Mouse (Mus musculus) C2C12 (cell line): Measurements from ENCODE around the gene Atp2b4. TPM values are rescaled to one million over a fixed set of nuclear protein-coding genes. Genes with fewer than 3 reads are reported as not detected.

Experiments
- H3K27me3 ChIP-seq: one replicate; pipeline ENCODE4 v1.6.1; 2011; ENCODE audit not compliant: control insufficient read depth, insufficient read depth, insufficient read length
- H3K36me3 ChIP-seq: one replicate; pipeline ENCODE4 v1.6.1; 2011; ENCODE audit not compliant: control insufficient read depth, insufficient read depth
- H3K4me3 ChIP-seq: one replicate; pipeline ENCODE4 v1.5.1; 2011; ENCODE audit warnings: mild to moderate bottlenecking, control low read depth; ENCODE audit not compliant: poor library complexity, insufficient read depth, severe bottlenecking
- H3K79me2 ChIP-seq: one replicate; pipeline ENCODE4 v1.6.1; 2011; ENCODE audit not compliant: control insufficient read depth, insufficient read depth
- H3K79me3 ChIP-seq: one replicate; pipeline ENCODE4 v1.6.1; 2011; ENCODE audit warnings: low read depth, control low read depth
- H3ac ChIP-seq: one replicate; pipeline ENCODE3; 2011; ENCODE audit warnings: low read depth; ENCODE audit not compliant: control insufficient read depth, insufficient read length
- CEBPB ChIP-seq: IDR thresholded peaks from one replicate; pipeline ENCODE4 v1.6.1; 2011; ENCODE audit warnings: low read depth, mild to moderate bottlenecking, control low read depth, moderate library complexity
- CTCF ChIP-seq: IDR thresholded peaks from one replicate; pipeline ENCODE4 v1.5.1; 2011; ENCODE audit not compliant: control insufficient read depth, insufficient read depth, insufficient read length
- FOSL1 ChIP-seq: IDR thresholded peaks from one replicate; pipeline ENCODE4 v1.8.0; 2011; ENCODE audit warnings: mild to moderate bottlenecking, low read length; ENCODE audit not compliant: poor library complexity, insufficient read depth, severe bottlenecking
- MAX ChIP-seq: IDR thresholded peaks from one replicate; pipeline ENCODE4 v1.6.1; 2011; ENCODE audit warnings: mild to moderate bottlenecking, control low read depth
- MYOD1 ChIP-seq: IDR thresholded peaks from one replicate; pipeline ENCODE4 v1.6.1; 2011; ENCODE audit warnings: low read depth; ENCODE audit not compliant: control insufficient read depth, insufficient read length
- MYOG ChIP-seq: IDR thresholded peaks from one replicate; pipeline ENCODE4 v1.6.1; 2011; ENCODE audit not compliant: control insufficient read depth, insufficient read length; ENCODE audit errors: extremely low read depth
- USF1 ChIP-seq: IDR thresholded peaks from one replicate; pipeline ENCODE4 v1.6.1; 2011; ENCODE audit warnings: low read depth, mild to moderate bottlenecking, control low read depth, moderate library complexity
- polyA plus RNA-seq: library from polyadenylated mRNA; unstranded; fragments of >200 nt; fragmentation: generic; extraction: Trizol; gene quantifications from one replicate; pipeline ENCODE4 v1.2.1, GENCODE M21; 2012; ENCODE audit warnings: missing spikeins

The Atp2b4 gene
- polyA plus RNA-seq, 1 experiment = 3.0 TPM

DNA sequence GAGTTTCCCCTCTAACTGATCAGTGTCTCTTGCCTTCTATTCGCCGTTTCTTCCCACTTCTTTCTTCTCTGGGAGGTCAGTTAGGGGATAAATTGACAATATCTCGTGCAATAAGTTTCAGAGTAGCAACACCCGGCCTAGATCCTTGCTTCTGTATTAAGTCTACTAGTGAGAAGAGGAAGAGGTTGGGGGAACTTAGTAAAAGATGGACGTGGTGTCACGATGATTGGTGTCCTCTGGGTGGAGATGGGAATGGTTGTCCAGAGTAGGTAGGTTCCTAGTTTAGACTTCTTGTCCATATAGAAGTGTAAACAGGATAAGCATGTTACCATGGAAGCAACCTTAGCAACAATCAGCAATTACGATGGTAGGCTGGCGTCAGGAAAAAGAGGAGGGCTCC, 47.5 kb downstream of the Atp2b4 start:
- H3K79me2 ChIP-seq = no peaks in the 10 kb centered on the region
- H3ac ChIP-seq = no peak overlapping the region
- TF ChIP-seq CEBPB (no peak), MAX (no peak), FOSL1 (no peak), USF1 (no peak), MYOG (no peak), CTCF (no peak), MYOD1 (no peak)
- no peaks in the 10 kb centered on the region for H3K79me3 ChIP-seq
- H3K4me3 ChIP-seq = no peak overlapping the region
- no peaks in the 10 kb centered on the region for H3K36me3 ChIP-seq
- H3K27me3 ChIP-seq = no peaks in the 10 kb centered on the region

DNA sequence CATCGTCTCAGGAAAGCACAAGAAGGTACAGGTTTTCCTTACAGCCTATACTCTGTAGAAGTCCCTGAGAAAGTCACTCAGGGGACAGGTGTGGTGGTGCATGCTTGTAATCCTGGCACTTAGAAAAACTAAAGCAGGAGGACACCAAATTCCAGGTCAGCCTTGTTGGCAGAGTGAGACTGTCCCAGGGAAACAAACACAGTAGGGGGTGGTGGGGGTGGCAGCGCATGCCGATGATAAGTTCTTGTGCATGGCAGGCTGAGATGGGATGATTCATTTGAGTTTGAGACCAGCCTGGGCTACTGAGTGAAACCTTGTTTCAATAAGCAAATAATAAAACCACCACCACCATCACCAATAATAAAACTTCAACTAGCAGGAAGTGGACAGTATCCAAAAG, 49.2 kb downstream of the Atp2b4 start:
- Histone ChIP-seq H3K79me2 (no peaks in the 10 kb centered on the region), H3K27me3 (no peaks in the 10 kb centered on the region), H3ac (no peak overlapping the region), H3K4me3 (no peak overlapping the region), H3K36me3 (no peaks in the 10 kb centered on the region), H3K79me3 (no peaks in the 10 kb centered on the region)
- TF ChIP-seq FOSL1 (no peak), MAX (no peak), MYOG (no peak), CTCF (no peak), USF1 (no peak), MYOD1 (no peak), CEBPB (no peak)

DNA sequence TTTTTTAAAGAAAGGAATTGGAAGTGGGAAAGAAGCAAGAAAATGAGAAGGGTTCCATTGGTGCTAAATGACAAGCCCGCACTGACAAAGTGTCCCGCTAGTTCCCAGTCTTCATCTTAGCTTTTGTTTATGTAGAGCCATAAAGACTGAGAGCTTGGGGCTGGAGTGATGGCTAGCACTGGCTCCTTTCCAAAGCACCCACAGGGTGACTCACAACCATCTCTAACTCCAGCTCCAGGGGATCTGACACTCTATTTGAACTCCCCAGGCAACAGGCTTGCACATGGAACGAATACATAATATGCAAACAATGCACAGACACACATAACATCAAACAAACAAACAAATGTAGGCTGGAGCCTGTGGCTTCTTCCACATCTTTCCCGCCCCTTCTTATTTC, 50.9 kb downstream of the Atp2b4 start:
- TF ChIP-seq FOSL1 (peak; percentile 56), CEBPB (no peak)
- H3K79me2 ChIP-seq = no peaks in the 10 kb centered on the region
- H3K27me3 ChIP-seq = no peaks in the 10 kb centered on the region

DNA sequence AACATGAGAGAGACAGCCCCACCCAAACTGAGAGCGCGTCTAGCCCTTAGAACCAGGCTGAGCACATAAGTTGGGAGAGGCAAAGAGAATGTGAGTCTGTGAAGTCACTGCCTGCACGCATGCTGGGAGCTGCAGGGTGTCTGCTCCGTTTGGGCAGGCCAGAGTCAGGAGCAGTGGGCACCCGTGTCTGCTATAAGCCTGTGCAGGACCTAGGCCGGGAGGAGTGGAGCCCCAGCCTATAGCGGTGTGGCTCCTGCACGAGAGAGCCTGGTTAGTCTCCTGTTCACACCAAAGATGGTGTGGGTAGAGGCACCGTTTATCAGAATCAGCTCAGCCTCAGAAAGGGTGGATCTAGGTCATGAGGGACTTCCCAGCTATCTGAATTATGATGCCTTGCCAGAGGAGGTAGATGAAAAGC, 55.8 kb downstream of the Atp2b4 start:
- H3ac ChIP-seq = no peak overlapping the region
- H3K36me3 ChIP-seq = no peaks in the 10 kb centered on the region
- no peaks in the 10 kb centered on the region for H3K27me3 ChIP-seq
- no peaks in the 10 kb centered on the region for H3K79me2 ChIP-seq
- no peaks in the 10 kb centered on the region for H3K79me3 ChIP-seq
- no peak overlapping the region for H3K4me3 ChIP-seq
- TF ChIP-seq CEBPB = no peak
- TF ChIP-seq MAX = no peak
- TF ChIP-seq USF1 = no peak
- no peak for TF ChIP-seq FOSL1
- no peak for TF ChIP-seq MYOG
- TF ChIP-seq CTCF = no peak
- TF ChIP-seq MYOD1 = no peak

More for the DNA sequence above, 50.9 kb downstream of the Atp2b4 start:
- Histone ChIP-seq H3K4me3 (no peak overlapping the region), H3K36me3 (no peaks in the 10 kb centered on the region), H3ac (no peak overlapping the region), H3K79me3 (no peaks in the 10 kb centered on the region)

DNA sequence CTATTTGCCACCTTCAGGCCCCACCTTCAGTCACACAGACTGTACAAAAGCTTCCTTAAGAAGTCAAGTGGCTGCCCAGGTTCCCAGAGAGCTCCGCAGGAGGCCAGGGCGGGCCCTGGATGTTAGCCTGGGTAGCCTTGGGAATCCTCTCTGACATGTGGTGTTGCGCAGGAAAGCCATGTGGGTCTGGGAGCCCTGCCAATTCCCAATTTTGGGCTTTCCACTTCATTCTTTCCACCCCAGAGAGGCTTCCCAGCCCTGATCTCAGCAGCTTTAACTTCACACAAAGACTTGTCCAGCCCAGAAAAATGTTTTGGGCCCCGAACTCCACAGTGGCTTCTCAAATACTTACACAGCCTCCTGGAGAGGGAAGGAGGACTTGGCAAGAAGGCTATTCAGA, 56.2 kb downstream of the Atp2b4 start:
- H3K79me3 ChIP-seq = no peaks in the 10 kb centered on the region
- H3K79me2 ChIP-seq = no peaks in the 10 kb centered on the region
- no peaks in the 10 kb centered on the region for H3K27me3 ChIP-seq
- no peak overlapping the region for H3K4me3 ChIP-seq
- TF ChIP-seq CTCF (no peak), CEBPB (peak; percentile 76), FOSL1 (no peak), MAX (no peak)
- no peak overlapping the region for H3ac ChIP-seq
- H3K36me3 ChIP-seq = no peaks in the 10 kb centered on the region

DNA sequence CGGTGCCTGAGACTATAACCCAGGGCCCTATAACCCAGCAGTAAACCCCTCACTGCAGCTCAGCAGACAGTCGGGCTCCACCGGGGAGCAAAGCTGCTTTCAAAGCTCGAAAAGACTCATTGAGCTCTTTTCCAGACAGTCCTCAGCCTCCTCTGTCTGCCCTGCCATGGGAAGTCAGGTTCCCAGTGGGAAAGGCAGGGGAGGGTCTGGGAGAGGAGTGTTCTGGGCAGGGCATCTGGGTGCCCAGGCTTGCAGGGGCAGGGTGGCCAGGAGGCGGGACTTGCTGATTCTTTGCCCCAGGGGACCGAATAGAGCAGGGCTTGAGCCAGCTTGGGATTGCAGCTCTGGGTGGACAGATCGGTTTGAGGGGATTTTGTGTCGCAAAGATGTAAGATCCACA, 58.3 kb downstream of the Atp2b4 start:
- no peaks in the 10 kb centered on the region for H3K79me3 ChIP-seq
- H3K36me3 ChIP-seq = no peaks in the 10 kb centered on the region
- no peak overlapping the region for H3ac ChIP-seq
- no peaks in the 10 kb centered on the region for H3K79me2 ChIP-seq
- TF ChIP-seq MYOD1 (no peak), FOSL1 (no peak), MYOG (no peak), CTCF (no peak), USF1 (no peak), MAX (no peak), CEBPB (no peak)
- H3K4me3 ChIP-seq = no peak overlapping the region
- no peaks in the 10 kb centered on the region for H3K27me3 ChIP-seq

DNA sequence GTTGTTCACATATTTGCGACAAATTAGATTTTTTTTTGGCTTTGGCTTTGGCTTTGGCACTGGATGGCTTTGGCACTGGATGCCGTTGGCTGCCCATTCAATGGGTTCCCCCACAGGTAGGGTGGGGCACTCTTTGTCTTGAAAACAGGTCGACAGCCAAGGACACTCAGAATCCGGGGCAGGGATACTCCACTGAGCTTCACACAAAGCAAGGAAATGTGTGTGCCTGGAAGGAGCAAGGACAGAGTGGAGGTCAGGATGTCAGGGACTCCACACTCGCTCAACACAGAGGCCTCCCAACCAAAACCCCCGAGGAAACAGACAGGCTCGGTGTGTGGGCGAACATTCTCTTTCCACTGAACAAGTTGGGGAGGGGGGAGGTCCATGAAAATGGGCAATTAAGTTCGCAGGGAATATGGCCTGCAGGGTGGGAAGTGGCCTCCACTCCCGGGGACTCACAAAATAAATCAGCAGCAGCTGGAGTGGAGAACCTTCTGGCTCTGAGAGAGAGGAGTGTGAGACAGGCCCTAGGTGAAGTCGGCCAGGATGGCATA, 58.9 kb downstream of the Atp2b4 start:
- Histone ChIP-seq H3K79me2 (no peaks in the 10 kb centered on the region), H3K4me3 (no peak overlapping the region), H3K36me3 (no peaks in the 10 kb centered on the region), H3K79me3 (no peaks in the 10 kb centered on the region), H3K27me3 (no peaks in the 10 kb centered on the region), H3ac (no peak overlapping the region)
- no peak for TF ChIP-seq MYOD1
- no peak for TF ChIP-seq MYOG
